Mouse (Mus musculus) liver, postnatal 0 days (tissue): ENCODE data around the gene Map2k7. TPM values are rescaled to one million over a fixed set of nuclear protein-coding genes. Genes with fewer than 3 reads are reported as not detected.

ENCODE experiments used
- ATAC-seq: fragments of 200-750 bp; cut with Nextera tagmentation; 2 replicates; pipeline ENCODE4 v1.8.0; 2017; ENCODE audit warnings: mild to moderate bottlenecking, moderate library complexity
- DNase-seq: peaks from one replicate; pipeline ENCODE4 v3.0.0-alpha.2; 2016
- H3K27ac ChIP-seq: fragments of 300-500 bp; sonication (generic); 2 replicates; pipeline ENCODE4 v1.5.1; 2014; ENCODE audit warnings: antibody characterized with exemption, moderate library complexity, mild to moderate bottlenecking, low read depth
- H3K27me3 ChIP-seq: fragments of 300-500 bp; sonication (generic); 2 replicates; pipeline ENCODE4 v1.6.1; 2014; ENCODE audit warnings: low read length, control low read depth, mixed read lengths; ENCODE audit not compliant: insufficient read depth
- H3K36me3 ChIP-seq: fragments of 300-500 bp; sonication (generic); replicated peaks from 2 replicates; pipeline ENCODE4 v1.6.1; 2014; ENCODE audit warnings: mild to moderate bottlenecking, control low read depth, low read length, moderate library complexity, mixed read lengths; ENCODE audit not compliant: insufficient read depth
- H3K4me1 ChIP-seq: fragments of 300-500 bp; sonication (generic); 2 replicates; pipeline ENCODE4 v1.6.1; 2014; ENCODE audit warnings: antibody characterized with exemption, mild to moderate bottlenecking, control low read depth; ENCODE audit not compliant: insufficient read depth
- H3K4me2 ChIP-seq: fragments of 300-500 bp; sonication (generic); 2 replicates; pipeline ENCODE4 v1.6.1; 2014; ENCODE audit warnings: low read depth, mild to moderate bottlenecking, low read length, moderate library complexity, mixed read lengths
- H3K4me3 ChIP-seq: fragments of 300-500 bp; sonication (generic); 2 replicates; pipeline ENCODE4 v1.5.1; 2014; ENCODE audit warnings: low read depth, low read length
- H3K9ac ChIP-seq: fragments of 300-500 bp; sonication (generic); replicated peaks from 2 replicates; pipeline ENCODE4 v1.6.1; 2014; ENCODE audit warnings: mild to moderate bottlenecking, moderate library complexity
- H3K9me3 ChIP-seq: fragments of 300-500 bp; sonication (generic); 2 replicates; pipeline ENCODE4 v1.6.1; 2016; ENCODE audit warnings: mild to moderate bottlenecking, control low read depth, low read length, mixed read lengths
- CTCF ChIP-seq: sonication (generic); IDR thresholded peaks from 2 replicates; pipeline ENCODE4 v1.5.1; 2016; ENCODE audit warnings: antibody characterized with exemption, low read depth
- EP300 ChIP-seq: IDR thresholded peaks from 2 replicates; pipeline ENCODE4 v1.6.1; 2016; ENCODE audit warnings: antibody characterized with exemption, low read depth, mild to moderate bottlenecking
- WGBS: fragments of 180-500 bp; shearing (Covaris S2); extraction: QIAGEN DNeasy Blood & Tissue Kit; methylation state at CpG from one replicate; pipeline ENCODE4 v1.1.7; 2014; ENCODE audit not compliant: insufficient replicate concordance; 5-methylcytosine and 5-hydroxymethylcytosine counted together
- polyA plus RNA-seq: library from polyadenylated mRNA; unstranded; fragments of >200 nt; fragmentation: Nextera tagmentation; extraction: Ambion mirVana; gene quantifications from 2 replicates; pipeline ENCODE4 v1.2.1, GENCODE M21; 2015

Gene Map2k7
- polyA plus RNA-seq, 1 experiment from 2014 or later = 10.5 TPM

DNA sequence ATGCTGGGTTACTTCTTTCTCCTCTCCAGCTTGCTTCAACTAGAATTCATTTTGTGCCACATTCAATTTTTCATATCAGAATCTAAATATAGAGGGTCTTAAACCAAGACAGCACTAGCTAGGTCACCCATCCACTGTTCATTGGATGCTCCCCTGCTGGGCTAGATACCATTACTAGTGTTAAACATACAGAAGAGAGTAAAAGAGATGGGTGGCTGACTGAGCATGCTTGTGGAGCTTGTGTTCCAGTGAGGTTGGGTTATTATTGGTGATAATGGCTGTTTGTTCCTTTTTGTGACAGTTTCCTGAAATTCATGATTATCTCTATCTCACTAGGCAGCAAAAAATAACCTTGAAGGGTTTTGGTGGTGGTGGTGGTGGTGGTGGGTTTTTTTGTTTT is 16.5 kb upstream of the Map2k7 start:
- H3K9ac ChIP-seq = no peak overlapping the region
- H3K27me3 ChIP-seq = peaks cover 27% of the 10 kb centered on the region
- no peak overlapping the region for H3K4me2 ChIP-seq
- DNase-seq (no peak), ATAC-seq (no peak)
- H3K4me3 ChIP-seq = no peak overlapping the region
- TF ChIP-seq CTCF (no peak), EP300 (no peak)
- H3K4me1 ChIP-seq = peaks cover 7% of the 10 kb centered on the region; the same call in 1 of the 2 replicates
- H3K9me3 ChIP-seq = no peaks in the 10 kb centered on the region
- no peaks in the 10 kb centered on the region for H3K36me3 ChIP-seq
- H3K27ac ChIP-seq = no peak overlapping the region

DNA sequence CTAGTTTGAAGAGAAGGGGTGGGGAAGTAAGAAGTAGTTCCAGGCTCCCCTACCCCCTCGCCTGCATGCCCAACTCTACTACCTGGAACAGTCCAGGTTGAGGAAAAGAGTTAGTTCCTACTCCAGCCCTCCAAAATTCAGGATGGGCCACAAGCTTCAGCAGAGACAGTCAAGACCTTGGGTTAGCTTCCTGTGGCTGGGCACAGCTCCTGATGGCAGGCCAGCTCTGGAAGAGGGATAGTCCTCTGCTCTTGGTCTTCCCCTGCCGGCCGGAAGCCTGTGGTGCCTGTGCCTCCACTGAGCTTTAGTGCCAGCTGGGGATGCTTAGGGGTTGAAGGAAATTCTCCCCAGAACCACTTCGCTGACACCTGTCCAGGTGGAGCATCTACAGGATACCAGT is 12.2 kb upstream of the Map2k7 start:
- WGBS = 26% methylated on average over 4 of the region's 4 CpGs

DNA sequence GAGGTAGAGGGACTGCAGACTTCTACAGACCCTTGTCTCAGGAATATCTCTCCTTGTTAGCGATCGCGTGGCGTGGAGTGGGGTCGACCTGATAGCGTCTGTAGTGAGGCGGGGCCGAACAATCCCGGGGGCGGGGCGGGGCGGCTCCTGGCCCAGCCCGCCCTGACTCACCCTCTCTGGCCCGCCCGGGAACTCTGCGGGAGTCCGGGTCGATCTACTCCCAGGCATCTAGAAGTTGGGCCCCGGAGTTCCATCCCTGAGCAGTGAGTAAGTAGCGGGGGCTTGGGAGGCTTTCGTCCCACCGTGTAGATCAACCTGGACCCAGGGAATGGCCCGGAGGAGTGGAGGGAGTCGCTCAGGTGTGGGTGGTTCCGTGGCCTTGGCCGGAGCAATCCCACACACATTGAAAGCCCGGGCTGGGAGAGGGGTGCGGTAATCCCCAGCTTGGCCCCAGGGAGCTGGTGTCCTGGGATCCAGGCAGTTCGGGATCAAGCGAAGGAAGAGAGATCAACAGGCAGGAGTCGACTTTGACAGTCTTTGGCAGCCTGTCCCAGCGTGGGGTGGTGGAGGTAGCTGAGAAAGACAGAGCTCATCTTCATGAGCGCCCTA is 11.7 kb upstream of the Map2k7 start, which contains the start of gene Lrrc8e:
Lrrc8e (plus strand) TSS at position 89 of the 609 bp plus-strand sequence.
- Histone ChIP-seq H3K9ac (peak within 1 kb of the TSS; percentile 54), H3K9me3 (no peaks in the 10 kb centered on the region), H3K27ac (no peak within 1 kb of the TSS), H3K27me3 (peaks cover 18% of the 10 kb centered on the region), H3K4me2 (peak within 1 kb of the TSS; percentile 67), H3K4me3 (peak within 1 kb of the TSS; percentile 22), H3K4me1 (peaks cover 4% of the 10 kb centered on the region; the same call in 1 of the 2 replicates), H3K36me3 (no peaks in the 10 kb centered on the region)
- TF ChIP-seq CTCF (no peak), EP300 (no peak)
- WGBS = 11% methylated on average over 31 of the region's 33 CpGs
- ATAC-seq (peak; percentile 70), DNase-seq (peak; percentile 49)

More for the DNA sequence above, 12.2 kb upstream of the Map2k7 start:
- no peaks in the 10 kb centered on the region for H3K36me3 ChIP-seq
- no peak for DNase-seq
- TF ChIP-seq EP300 (no peak), CTCF (no peak)
- peaks cover 4% of the 10 kb centered on the region; the same call in 1 of the 2 replicates for H3K4me1 ChIP-seq
- no peaks in the 10 kb centered on the region for H3K9me3 ChIP-seq
- H3K27ac ChIP-seq = no peak overlapping the region
- no peak overlapping the region for H3K9ac ChIP-seq
- peak overlapping the region; percentile 67 for H3K4me2 ChIP-seq
- H3K4me3 ChIP-seq = peak overlapping the region; percentile 22; the same call in 1 of the 2 replicates
- peaks cover 18% of the 10 kb centered on the region for H3K27me3 ChIP-seq
- ATAC-seq = no peak; the same call in 1 of the 2 replicates

DNA sequence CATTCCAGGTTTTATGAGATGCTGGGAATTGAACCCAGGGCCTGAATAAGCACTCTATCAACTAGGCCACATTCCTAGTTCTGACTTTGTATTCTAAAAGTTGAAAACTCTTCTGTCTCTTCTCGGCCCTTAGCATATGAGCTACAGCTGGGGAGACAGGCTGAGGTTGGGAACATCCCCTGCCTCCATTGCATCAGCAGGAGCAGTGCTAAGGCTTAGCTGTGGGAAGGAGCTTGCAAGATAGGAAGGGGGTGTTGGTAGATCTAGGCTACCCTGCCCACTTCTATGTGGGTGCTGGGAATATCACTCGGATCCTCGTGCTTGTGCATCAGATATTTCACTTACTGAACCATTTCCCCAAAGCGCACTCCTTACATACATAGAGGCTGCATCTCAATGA is 10.6 kb upstream of the Map2k7 start:
- DNase-seq = no peak
- TF ChIP-seq CTCF = no peak
- TF ChIP-seq EP300 = no peak
- no peak for ATAC-seq
- Histone ChIP-seq H3K4me3 (no peak overlapping the region), H3K36me3 (no peaks in the 10 kb centered on the region), H3K4me1 (peaks cover 4% of the 10 kb centered on the region; the same call in 1 of the 2 replicates), H3K27ac (no peak overlapping the region), H3K9ac (no peak overlapping the region), H3K27me3 (peaks cover 18% of the 10 kb centered on the region), H3K9me3 (no peaks in the 10 kb centered on the region), H3K4me2 (no peak overlapping the region)
- 79% methylated on average over 4 of the region's 4 CpGs for WGBS

DNA sequence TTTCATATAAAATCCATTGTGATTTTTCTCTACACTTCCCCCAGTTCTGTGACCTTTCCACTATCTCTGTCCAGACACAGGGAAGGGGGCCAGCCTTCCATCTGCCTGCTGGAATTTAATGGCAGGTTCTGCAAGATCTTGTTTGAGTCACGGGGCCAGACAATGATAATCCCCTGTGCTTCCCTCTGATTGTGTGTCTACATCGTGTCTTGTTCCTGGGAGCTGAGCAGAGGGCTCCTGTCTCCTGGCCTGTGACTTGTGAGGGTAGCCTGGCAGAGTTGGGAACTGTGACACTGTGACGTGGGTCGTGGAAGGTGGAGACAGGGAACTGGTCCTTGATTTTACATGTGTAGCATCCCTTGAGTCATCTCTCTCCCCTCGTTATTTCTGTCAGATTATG is 8.8 kb upstream of the Map2k7 start:
- Histone ChIP-seq H3K9ac (no peak overlapping the region), H3K27ac (no peak overlapping the region), H3K4me1 (peaks cover 4% of the 10 kb centered on the region; the same call in 1 of the 2 replicates), H3K9me3 (no peaks in the 10 kb centered on the region), H3K4me2 (no peak overlapping the region), H3K4me3 (no peak overlapping the region), H3K36me3 (no peaks in the 10 kb centered on the region), H3K27me3 (peaks cover 18% of the 10 kb centered on the region)
- no peak for ATAC-seq
- WGBS = 58% methylated on average over 5 of the region's 5 CpGs
- TF ChIP-seq CTCF (no peak), EP300 (no peak)
- DNase-seq = no peak

DNA sequence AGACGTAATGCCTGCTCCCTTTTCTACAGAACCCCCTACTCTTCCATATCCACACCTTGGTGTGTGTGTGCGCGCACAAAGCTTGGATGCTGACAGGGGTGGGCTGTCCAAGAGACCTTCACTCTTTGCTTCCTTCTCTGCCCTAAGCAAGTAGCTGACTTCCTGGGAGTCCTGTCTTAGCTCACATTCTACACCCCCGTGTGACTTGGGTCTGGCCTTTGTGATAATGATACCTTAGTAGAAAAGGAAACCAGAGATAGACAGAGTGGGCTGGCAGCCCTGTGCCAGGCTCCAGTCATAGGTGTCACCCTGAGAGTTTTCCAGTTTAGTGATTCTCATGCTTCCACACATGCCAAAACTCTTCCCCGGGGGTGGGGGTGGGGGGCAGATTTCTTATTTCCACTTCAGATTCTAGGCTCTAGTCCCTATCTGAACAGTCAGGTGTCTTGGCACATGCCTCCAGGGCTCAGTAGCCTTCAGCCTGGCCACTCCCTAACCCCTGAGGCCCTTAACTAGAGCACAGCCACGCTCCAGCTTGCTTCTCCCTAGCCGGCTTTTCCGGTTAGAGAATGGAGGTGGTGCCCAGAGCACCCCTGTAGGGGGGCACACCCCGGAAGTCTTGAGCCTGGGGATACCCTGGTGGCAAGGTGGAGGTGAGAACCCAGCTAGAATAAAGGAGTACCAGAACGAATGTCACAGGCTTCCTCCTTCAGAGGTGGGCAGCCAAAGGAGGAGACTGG is 7.8 kb upstream of the Map2k7 start:
- Histone ChIP-seq H3K4me1 (peaks cover 4% of the 10 kb centered on the region; the same call in 1 of the 2 replicates), H3K9me3 (no peaks in the 10 kb centered on the region), H3K4me2 (no peak overlapping the region), H3K27ac (no peak overlapping the region), H3K4me3 (no peak overlapping the region), H3K9ac (no peak overlapping the region), H3K36me3 (no peaks in the 10 kb centered on the region), H3K27me3 (peaks cover 17% of the 10 kb centered on the region)
- no peak for TF ChIP-seq CTCF
- no peak for TF ChIP-seq EP300
- ATAC-seq (no peak), DNase-seq (no peak)
- WGBS = 60% methylated on average over 10 of the region's 10 CpGs
